Mouse (Mus musculus) megakaryocyte, embryonic 14.5 days (primary cell): ENCODE results near the gene Ints12. TPM values are rescaled to one million over a fixed set of nuclear protein-coding genes. Genes with fewer than 3 reads are reported as not detected.

Experiments
- H3K27me3 ChIP-seq: replicated peaks from 2 replicates; pipeline ENCODE3; 2012; ENCODE audit warnings: inconsistent platforms
- H3K36me3 ChIP-seq: replicated peaks from 2 replicates; pipeline ENCODE3; 2012; ENCODE audit warnings: low read length, inconsistent platforms, mixed read lengths
- H3K4me1 ChIP-seq: 2 replicates; pipeline ENCODE4 v1.6.1; 2012; ENCODE audit warnings: inconsistent platforms
- H3K4me3 ChIP-seq: replicated peaks from 2 replicates; pipeline ENCODE3; 2012; ENCODE audit warnings: moderate library complexity, mild to moderate bottlenecking, inconsistent platforms
- H3K9me3 ChIP-seq: 2 replicates; pipeline ENCODE4 v1.6.1; 2012; ENCODE audit warnings: inconsistent platforms
- FLI1 ChIP-seq: IDR thresholded peaks from 2 replicates; pipeline ENCODE4 v1.6.1; 2012; ENCODE audit warnings: low read length, inconsistent platforms, mixed read lengths
- GATA1 ChIP-seq: IDR thresholded peaks from 3 replicates; pipeline ENCODE4 v1.6.1; 2012; ENCODE audit warnings: mixed read lengths, low read length, inconsistent platforms, borderline replicate concordance
- polyA plus RNA-seq: library from polyadenylated mRNA; stranded (reverse); fragments of >175 nt; gene quantifications from 2 replicates; pipeline ENCODE4 v1.2.3, GENCODE M21; 2012; ENCODE audit warnings: low replicate concordance; ENCODE audit not compliant: insufficient read depth

Gene Ints12
- polyA plus RNA-seq, 1 experiment: 2.5 TPM

GRCm38 (mm10) chr3:133132611-133133010 lies 41.0 kb downstream of the Ints12 start:
- Histone ChIP-seq H3K27me3 (no peaks in the 10 kb centered on the region), H3K4me3 (no peak overlapping the region), H3K4me1 (no peaks in the 10 kb centered on the region), H3K36me3 (no peaks in the 10 kb centered on the region), H3K9me3 (no peaks in the 10 kb centered on the region)
- no peak for TF ChIP-seq FLI1
- no peak for TF ChIP-seq GATA1

- Histone ChIP-seq H3K9me3 (no peaks in the 10 kb centered on the region), H3K4me3 (no peak overlapping the region), H3K4me1 (no peaks in the 10 kb centered on the region), H3K36me3 (no peaks in the 10 kb centered on the region), H3K27me3 (no peaks in the 10 kb centered on the region)
- no peak for TF ChIP-seq GATA1
- TF ChIP-seq FLI1: no peak
These were observed 50.2 kb downstream of the Ints12 start for GRCm38 (mm10) chr3:133141877-133142276.

DNA sequence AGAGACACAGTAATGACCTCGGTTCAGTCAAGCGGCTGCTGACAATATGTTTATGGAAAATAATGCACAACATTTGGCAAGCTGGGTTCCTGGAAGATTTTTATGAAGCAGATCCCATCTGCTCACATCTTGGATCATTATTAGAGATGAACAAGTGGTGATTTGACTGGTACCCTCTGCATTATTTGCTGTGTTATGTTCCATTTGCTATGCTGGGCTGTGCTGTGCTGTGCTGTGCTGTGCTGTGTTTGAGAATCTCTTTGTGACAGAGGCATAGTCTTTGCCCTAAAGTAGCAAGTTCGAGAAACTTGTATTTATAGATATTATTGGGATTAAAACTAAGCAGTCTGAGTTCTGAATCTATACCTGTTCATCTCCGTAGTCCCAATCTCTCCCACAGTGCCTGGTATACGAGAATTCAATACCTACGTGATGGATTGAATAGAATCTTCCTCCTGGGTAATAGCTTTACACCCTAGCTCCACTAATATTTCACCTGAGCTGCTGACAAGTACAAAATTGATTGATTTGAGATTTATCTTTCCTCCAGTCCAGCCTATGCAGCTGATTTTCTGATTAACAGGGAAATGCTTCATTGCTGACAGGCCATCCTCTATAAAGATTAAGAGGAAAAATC lies 53.0 kb downstream of the Ints12 start:
- no peaks in the 10 kb centered on the region for H3K27me3 ChIP-seq
- no peaks in the 10 kb centered on the region for H3K4me1 ChIP-seq
- H3K9me3 ChIP-seq: no peaks in the 10 kb centered on the region
- no peak overlapping the region for H3K4me3 ChIP-seq
- no peaks in the 10 kb centered on the region for H3K36me3 ChIP-seq
- no peak for TF ChIP-seq FLI1
- TF ChIP-seq GATA1: no peak

DNA sequence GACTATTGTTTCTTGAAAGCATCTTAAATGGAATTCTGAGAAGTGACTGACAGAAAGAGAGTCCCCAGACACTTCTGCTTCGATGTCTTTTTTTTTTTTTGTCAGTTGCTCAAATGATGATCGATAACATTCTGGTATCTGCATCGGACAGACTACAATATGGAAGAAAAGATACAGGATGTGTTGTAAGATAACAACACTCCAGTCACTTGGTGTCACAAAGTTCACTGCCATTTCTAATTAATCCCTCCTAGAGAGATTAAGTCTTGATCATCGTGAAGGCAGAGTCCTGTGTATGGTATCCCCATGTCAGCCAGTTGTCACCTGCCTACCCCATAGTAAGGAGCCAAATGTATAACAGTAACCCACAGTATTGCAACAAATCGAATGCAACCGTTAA lies 60.0 kb downstream of the Ints12 start:
- no peak for TF ChIP-seq GATA1
- TF ChIP-seq FLI1: no peak
- Histone ChIP-seq H3K27me3 (no peaks in the 10 kb centered on the region), H3K4me3 (no peak overlapping the region), H3K36me3 (no peaks in the 10 kb centered on the region), H3K9me3 (no peaks in the 10 kb centered on the region), H3K4me1 (no peaks in the 10 kb centered on the region)

GRCm38 (mm10) chr3:133152831-133153230 lies 61.2 kb downstream of the Ints12 start:
- Histone ChIP-seq H3K27me3 (no peaks in the 10 kb centered on the region), H3K36me3 (no peaks in the 10 kb centered on the region), H3K4me3 (no peak overlapping the region), H3K4me1 (no peaks in the 10 kb centered on the region), H3K9me3 (no peaks in the 10 kb centered on the region)
- no peak for TF ChIP-seq FLI1
- TF ChIP-seq GATA1: no peak

DNA sequence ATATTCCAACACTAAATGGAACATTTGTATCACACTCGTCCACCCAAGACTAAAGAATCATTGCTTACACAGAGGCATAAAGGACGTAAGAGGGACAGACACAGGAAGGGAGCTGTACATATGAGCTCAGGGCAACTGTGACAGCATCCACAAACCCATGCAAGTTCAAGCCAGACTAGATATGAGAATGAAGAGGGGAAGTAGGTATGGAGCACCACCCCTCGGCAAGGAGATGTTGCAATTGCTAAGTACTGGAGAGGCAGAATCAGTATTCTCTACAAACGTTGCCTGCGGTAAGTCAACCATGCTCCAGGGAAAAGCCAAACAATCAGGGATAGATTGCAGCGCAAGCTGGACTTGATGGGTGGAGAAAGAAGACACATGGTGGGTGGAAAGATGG lies 62.0 kb downstream of the Ints12 start:
- Histone ChIP-seq H3K27me3 (no peaks in the 10 kb centered on the region), H3K4me1 (no peaks in the 10 kb centered on the region), H3K36me3 (no peaks in the 10 kb centered on the region), H3K9me3 (no peaks in the 10 kb centered on the region), H3K4me3 (no peak overlapping the region)
- TF ChIP-seq GATA1 (no peak), FLI1 (no peak)

- no peak overlapping the region for H3K4me3 ChIP-seq
- no peaks in the 10 kb centered on the region for H3K4me1 ChIP-seq
- H3K9me3 ChIP-seq: no peaks in the 10 kb centered on the region
- H3K36me3 ChIP-seq: no peaks in the 10 kb centered on the region
- H3K27me3 ChIP-seq: no peaks in the 10 kb centered on the region
- TF ChIP-seq FLI1 (no peak), GATA1 (no peak)
These were observed 63.0 kb downstream of the Ints12 start for GRCm38 (mm10) chr3:133154683-133155082.

DNA sequence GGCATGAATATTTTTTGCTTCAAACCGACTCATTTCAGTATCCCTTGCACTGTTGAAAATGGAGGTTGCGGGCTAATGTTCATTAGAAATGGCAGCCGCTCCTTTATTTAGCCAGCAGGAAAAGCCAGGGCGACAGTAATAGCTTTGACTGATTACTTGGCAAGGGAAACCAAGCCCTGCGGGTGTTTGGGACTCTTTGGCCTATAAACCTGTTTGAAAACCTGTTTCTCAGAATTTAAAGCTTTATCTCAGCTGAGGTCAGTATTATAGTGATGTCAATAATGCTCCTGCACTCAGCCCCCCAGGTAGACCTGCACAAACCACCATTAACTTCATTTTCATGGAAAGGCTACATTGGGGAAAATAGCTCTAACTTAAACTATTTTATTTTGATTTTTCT lies 66.6 kb downstream of the Ints12 start:
- TF ChIP-seq GATA1 (no peak), FLI1 (no peak)

More for the DNA sequence above, 66.6 kb downstream of the Ints12 start:
- Histone ChIP-seq H3K36me3 (no peaks in the 10 kb centered on the region), H3K4me1 (no peaks in the 10 kb centered on the region), H3K9me3 (no peaks in the 10 kb centered on the region), H3K4me3 (no peak overlapping the region), H3K27me3 (no peaks in the 10 kb centered on the region)

Other genes starting within 250 kb of the Ints12 start
- not detected in 2 replicates for gene Npnt, start 141.5 kb upstream of the Ints12 start, polyA plus RNA-seq
- gene Gstcd, start 193 bp downstream of the Ints12 start, polyA plus RNA-seq: 3.2 and 3.7 TPM in 2 replicates
- gene Arhgef38, start 143.1 kb downstream of the Ints12 start, polyA plus RNA-seq: 0.25 TPM in 1 of 2 replicates, not detected in the other
- 11.2 and 18.5 TPM in 2 replicates for gene Ppa2, start 218.3 kb downstream of the Ints12 start, polyA plus RNA-seq